Mouse (Mus musculus) megakaryocyte-erythroid progenitor cell, adult 5-6 weeks (primary cell): ENCODE measurements around the gene Gm1123. TPM values are rescaled to one million over a fixed set of nuclear protein-coding genes. Genes with fewer than 3 reads are reported as not detected.

Source experiments
- ATAC-seq: replicated peaks from 2 replicates; pipeline ENCODE4 v1.8.0; 2016; ENCODE audit warnings: mild to moderate bottlenecking, inconsistent platforms; ENCODE audit not compliant: severe bottlenecking, poor library complexity, low FRiP score, low TSS enrichment
- total RNA-seq, 2 experiments: library from RNA; stranded (forward) in 1 of 2; stranded (reverse) in 1 of 2; fragments of 200-1000, 215-1000 nt in 1 of 2; fragments of >200 nt in 1 of 2; fragmentation: Nextera tagmentation in 1 of 2; gene quantifications; 2 replicates each; pipeline ENCODE4 v1.2.3; 2014 to 2017

The Gm1123 gene
- total RNA-seq, 2 experiments from 2014 or later, result not detected

DNA sequence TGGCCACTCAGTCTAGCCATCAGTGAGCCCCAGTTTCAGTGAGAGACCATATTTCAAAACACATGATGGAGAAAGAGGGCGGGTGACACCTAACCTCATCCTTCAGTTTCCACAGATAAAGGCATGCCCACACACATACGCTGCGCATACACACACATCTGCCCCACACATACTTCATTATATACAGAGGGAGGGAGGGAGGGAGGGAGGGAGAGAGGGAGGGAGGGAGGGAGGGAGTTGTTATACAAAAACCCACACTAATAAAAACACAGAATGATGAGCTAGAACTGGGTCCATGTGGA, 25.7 kb downstream of the Gm1123 start:
- 0 out of 2 replicates have a peak, but pooled peaks have one; percentile 31 for ATAC-seq

DNA sequence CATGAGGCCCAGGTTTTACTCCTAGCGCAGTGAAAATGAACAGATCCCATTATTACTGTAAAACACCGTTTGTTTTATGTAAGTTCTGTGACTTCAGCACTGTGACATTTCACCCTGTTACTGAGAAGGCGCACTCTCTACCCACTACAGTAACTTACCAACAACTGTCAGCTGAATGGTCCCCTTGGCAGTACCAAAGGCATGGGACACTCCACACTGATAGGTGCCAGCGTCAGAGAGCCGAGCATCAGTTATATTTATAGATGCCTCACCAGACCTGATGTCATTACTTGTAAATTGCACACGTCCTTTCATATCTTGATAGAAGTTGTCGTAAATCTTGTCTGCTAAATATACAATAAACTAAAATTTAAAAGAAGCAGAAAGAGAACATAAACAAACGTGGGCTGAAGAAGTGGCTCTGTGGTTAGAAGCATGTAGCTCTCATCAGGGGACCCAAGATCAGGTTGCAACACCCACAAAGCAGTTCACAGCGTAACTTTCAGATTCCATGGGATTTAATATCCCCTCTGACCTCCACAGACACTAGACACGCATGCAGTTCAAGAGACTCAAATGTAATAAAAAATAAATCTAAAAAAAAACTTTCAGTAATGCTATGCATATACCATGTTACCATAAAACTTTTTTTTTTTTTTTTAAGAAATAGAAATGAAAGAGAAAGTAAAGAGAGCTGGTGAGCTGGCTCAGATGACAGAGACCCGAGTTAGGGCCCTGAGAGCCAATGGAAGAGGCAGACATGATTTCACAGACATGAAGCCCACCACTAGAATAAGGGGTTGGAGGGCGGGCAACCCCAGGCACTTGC, 26.2 kb downstream of the Gm1123 start:
- no peak for ATAC-seq

DNA sequence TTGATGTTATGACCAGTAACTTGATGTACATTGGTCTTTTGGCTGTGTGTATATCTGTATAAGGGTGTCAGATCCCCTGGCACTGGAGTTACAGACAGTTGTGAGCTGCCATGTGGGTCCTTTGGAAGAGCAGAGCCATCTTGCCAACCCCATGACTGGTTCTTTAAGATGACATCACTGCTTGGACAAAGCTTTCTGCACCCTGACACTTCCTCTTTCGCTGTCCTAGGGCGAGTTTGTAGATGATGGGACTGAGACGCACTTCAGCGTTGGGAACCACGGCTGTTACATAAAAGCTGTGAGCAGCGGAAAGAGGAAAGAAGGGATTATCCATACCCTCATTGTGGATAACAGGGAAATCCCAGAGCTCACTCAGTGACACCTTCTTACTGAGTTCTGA, 34.2 kb downstream of the Gm1123 start:
- no peak for ATAC-seq

DNA sequence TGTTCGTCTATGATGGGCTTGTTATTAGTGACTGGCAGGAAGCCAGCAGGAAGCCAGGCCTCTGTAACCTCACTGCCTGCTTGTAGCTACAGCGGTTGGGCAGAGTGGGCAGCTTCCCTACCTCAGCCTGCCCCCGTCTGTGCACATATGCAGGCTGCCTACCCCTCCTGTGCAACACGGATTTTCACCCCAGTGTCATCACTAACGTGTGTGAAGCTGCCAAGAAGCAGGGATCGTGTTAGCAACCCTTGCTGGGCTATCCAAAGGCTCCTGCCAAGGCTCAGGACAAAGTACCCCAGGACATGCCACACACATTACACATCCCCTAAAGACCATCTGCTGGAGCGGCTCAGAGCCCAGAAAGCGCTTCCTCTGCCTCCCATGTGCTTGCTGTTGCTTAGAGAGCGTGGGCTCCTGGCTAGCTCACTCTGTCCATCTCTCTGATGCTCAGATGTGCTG, 35.6 kb downstream of the Gm1123 start:
- ATAC-seq, result peak; percentile 59

DNA sequence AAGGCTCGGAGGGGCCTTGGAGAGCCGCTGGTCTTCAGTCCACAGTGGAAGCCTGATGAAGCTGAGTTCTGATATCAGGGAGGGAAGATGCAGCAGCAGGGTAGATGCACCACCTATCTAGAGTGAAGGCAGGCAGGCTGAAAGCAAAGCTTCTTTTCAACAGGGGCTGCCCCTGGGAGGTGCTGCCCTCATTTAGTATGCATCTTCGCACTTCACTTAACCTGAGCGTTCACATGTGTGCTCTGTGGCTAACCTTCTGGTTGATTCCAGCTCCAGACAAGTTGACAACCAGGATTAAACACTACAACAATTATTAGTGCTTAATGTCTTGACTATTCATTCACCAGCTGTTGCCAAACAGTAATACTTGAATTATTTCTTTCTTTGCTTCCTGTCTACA, 41.4 kb downstream of the Gm1123 start:
- no peak for ATAC-seq

DNA sequence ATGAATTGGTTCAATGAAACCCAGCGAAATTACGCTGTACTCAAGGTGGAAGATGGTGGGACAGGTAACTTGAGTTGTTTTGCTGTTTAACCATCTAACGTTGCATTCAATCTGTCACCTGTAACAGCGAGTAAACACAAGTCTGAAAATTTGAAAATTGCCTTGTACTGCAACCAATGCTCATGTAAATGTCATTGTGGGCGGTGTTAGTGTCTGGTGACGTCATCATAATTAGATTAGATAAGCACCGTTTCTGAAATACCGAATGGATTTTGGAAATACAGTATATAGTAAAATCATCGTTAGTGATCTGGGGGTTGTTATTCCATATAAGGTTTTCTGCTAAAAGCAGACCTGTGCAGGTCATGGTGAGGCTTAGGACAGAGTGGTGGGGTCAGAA, 48.4 kb downstream of the Gm1123 start:
- no peak for ATAC-seq

DNA sequence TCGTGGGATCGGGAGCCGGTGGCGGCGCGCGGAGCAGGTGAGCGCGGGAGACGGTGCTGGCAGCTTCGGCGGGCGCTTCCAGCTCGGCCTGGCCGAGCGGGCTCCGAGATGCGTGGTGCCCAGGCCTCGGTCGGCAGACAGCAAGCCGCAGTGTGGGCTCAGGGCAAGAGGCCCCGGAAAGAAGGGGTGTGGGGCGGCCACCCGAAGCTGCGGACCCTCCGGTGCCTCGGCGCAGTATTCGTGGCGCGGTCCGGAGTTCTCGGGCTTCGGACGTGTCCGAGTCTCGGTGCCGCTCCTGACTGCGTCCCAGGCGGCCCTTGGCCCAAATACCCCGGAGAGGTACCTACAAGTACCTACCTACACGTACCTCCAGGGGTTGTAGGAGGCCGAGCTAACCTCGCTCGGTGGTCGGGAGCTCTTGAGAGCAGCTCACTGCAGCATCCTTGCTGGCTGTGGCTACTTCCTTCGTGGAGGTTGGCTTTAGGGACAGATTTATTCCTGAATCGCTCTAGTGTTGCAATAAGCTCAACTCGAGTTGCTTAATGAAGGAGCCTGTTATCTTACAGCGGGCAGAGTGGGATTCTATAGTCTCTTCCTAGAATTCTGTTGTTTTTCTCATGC, 48.9 kb downstream of the Gm1123 start:
- ATAC-seq, result peak; percentile 3; the same call in 1 of the 2 replicates

DNA sequence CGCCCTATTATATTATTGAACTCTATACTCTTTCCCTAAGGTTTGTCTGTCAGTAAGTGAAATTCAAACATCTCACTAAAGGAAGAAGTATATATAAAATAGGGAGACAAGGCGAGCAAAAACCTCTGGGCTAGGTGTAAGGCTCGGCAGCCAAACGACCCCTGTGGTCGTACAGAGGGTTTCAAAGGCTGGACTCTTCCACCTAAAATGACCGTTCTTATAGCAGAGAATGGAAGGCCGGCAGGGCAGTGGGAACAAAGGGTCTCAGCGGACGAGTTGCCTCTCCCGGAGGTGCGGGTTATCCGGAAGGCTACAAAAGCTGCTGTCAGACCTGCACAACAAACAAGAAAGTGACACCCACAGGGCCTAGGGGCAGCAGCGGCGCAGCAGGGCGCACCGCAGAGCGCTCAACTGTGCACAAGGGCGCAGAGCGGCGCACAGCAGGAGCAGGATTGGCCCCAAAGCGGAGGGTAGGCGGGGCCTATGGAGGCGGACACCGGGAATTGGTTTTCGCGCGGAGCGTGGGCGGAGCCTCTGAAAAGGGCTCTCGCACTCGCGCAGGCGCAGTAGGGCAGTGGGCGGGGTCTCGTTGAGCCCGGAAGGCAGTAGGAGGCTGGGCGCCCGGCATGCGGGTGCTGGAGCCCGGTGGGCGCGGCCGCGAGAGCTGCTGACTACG, 49.6 kb downstream of the Gm1123 start, which contains the start of gene Faim:
Faim (plus strand) TSS at position 574 of the 676 bp plus-strand sequence.
- peak; percentile 99 for ATAC-seq

DNA sequence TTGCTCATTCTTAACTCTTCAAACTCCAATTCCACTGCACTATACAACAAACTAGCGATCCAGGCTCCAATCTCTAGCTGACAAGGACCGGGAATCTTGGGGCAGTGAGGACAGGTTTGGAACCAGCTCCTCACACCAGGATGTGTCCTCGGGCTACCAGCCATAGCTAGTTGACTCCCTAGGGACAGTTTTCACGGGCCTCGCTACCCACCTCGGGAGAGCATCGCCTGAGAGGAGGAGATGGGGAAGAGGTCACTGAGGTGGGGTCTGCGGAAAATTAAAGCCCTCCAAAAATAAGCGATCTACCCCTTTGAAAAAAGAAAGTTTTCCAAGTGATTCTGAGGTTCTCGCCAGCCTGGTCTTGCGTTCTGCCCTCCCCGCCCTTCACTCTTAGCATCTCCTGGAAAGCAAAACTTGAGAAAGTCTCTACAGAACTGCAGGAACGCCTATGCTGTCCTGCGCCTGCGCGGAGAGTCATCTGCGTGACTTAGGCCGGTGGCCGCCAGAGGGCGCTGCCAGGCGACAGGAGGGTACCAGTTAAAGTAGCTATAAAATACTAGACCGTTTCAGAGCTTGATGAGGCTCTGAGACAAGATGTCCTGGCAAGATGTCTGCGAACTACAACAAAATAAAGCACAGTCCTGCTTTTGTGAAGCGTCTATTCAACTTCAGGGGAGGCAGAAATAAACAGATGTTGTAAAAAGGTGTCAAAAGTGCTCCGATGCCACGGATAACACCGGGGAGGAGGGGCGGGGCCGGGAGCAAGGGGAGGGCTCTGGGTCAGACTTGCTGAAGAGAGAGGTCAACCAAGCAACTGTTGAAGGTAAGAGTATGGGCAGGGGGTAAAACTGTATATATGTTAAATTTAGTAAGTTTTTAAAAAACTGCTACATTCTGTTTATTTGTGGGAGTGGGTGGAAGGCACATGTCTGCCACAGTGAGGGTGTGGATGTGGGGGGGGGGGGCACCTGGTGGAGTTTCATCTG, 55.8 kb downstream of the Gm1123 start:
- ATAC-seq, result peak; percentile 93

DNA sequence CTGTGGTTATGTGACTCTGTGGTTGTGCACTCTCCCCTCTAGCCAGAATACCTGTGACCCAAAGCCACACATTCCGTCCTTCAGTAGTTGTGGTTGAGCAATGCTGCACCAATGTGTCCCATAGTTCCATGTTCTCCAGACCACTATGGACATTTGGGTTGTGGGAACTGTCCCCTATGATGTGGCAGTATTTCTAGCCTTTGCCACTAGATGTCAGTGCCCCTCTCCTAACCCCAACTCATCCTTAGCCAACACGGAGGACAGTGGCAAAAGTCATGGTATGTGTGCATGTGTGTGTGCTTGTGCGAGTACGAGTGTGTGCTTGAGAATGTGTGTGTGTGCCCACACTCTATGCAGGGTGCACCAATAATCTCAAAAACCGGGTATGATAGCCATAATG, 59.0 kb downstream of the Gm1123 start:
- ATAC-seq, result peak; percentile 53; the same call in 1 of the 2 replicates

DNA sequence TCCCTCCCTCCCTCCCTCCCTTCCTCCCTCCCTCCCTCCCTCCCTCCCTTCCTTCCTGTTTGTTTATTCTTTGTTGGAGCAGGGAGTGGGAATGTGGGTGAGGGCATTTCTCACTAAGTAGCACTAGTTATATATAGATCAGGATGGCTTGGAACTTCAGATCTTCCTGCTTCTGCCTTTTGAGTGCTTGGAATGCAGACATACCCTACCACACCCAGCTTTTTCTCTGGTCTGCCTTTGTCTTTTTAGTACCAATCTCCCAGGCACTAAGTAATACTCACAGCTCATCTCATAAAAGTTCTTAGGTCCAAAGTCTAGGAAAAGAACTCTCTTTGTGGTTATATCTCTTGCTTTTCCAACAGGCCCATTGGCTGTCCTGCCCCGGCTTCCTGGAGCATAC, 59.4 kb downstream of the Gm1123 start:
- ATAC-seq, result no peak

DNA sequence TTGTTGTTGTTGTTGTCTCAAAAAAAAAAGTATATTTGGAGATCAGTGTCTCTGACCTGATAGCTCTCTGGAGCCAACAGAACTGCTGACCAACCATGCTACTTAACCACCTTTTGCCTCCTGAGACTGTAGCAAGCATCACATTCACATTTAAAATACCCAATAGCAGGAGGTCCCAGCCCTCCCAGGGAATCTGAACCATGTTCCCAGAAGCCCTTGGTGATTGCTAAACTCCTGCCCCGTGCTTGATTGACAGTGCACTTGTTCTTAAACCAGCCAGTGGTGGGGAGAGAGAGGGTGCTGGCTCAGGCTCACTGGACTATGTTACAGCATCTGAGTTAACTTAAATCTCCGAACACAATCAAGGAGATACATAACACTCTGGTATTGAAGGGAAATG, 60.6 kb downstream of the Gm1123 start:
- no peak for ATAC-seq

DNA sequence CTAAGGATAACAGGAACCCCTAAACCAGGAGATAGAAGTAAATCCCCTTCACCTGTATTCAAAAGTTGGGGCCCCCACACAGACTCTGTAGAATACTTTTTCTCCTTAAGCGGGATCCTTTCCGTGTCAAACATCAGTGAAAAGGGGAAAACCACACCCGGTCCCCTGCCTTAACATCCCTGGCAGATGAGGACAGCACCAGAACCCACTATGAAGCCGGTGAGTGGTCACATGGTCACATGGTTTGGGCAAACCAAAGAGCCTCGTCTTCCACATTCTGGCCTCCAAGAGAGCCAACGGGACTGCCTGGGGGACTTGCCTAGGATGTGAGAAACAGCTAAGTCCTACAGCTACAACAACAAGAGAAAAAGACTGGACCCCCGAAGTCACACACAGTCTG, 62.0 kb downstream of the Gm1123 start:
- no peak for ATAC-seq

DNA sequence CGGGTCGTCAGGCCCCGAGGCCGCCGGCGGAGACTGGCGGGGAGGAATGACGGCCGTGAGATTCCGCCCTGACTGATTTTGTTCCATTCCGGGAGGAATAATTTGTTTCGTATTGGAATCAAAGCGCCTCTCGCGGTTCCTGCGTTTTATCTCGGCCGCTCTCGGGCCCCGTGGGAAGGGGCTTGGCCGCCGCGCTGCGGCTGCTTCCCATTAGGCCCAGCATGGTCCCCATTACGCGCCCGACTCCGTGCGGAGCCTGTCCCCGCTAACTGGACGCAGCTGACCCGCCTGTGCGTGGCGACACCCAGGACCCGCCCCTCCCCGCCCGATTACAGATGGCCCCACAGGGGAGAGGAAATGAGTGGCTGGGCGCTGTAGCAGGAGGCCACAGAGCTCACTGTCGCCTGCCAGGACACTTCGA, 62.4 kb downstream of the Gm1123 start:
- no peak for ATAC-seq

DNA sequence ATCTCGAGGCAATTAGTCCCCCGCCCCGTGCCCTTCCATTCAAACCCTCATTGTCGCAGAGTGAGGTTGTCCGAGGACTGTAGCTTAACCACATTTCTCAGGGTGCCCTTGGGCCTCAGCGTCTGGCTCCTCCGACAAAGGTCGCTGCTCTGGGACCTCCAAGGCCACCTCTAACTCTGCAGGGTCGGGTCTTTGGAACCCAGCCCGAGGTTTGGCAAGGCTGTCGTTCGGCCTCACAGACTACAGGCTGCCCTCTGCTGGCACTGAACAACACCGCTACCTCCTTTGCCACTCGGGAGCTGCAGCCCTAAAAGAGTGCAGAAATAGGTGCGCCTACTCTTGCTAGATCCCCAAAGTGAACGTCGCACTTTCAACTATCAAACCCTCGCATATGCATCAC, 70.4 kb downstream of the Gm1123 start:
- ATAC-seq, result peak; percentile 70

DNA sequence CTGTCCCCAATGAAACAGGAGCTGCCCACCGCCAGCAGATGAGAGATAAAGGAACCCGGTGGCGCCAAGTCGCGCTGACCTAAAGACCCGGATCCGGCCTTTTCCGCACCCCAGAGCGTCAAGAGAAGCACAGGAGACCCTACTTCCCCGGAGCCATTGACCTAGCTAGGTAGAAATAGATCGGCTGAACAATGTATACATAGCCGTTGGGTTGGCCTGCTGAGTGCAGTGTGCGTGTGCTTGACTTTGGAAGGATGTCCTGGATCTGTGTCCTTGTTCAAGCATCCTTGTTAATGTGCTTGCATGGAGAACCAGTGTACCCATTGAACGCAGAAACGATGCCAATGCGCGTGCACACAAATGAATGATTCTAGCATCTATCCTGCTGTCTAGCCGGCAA, 71.9 kb downstream of the Gm1123 start:
- no peak for ATAC-seq

DNA sequence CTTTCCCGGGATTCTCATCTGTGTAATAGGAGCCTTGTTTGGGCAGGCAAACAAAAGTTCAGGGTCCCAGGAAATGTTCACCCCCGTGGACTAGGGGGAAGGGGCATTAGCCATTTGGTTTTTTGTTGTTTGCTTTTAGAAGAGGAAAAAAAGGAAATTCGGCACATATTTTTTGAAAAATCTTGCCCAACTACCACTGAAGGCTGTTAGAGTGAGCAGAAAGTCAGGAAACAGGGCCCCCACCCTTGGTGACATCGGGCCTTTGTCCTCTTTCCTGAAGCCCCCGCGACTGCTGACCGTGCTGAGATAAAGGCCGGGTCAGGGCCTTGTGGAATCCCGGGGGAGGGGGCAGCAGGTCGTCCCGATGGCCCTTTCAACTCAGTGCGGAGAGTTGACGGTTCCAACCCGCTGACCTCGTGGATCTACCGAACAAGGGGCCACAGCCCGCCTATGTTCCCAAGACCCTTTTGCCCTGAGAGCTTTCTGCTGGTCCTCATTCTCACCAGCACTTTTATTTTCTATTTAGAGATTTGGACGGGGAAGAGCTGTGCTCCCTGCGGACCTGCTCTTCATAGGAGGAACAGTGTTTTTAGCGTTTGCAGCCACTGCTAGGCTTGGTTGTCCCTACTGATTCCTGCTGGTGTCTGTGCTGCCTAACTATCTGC, 72.9 kb downstream of the Gm1123 start:
- ATAC-seq, result no peak

DNA sequence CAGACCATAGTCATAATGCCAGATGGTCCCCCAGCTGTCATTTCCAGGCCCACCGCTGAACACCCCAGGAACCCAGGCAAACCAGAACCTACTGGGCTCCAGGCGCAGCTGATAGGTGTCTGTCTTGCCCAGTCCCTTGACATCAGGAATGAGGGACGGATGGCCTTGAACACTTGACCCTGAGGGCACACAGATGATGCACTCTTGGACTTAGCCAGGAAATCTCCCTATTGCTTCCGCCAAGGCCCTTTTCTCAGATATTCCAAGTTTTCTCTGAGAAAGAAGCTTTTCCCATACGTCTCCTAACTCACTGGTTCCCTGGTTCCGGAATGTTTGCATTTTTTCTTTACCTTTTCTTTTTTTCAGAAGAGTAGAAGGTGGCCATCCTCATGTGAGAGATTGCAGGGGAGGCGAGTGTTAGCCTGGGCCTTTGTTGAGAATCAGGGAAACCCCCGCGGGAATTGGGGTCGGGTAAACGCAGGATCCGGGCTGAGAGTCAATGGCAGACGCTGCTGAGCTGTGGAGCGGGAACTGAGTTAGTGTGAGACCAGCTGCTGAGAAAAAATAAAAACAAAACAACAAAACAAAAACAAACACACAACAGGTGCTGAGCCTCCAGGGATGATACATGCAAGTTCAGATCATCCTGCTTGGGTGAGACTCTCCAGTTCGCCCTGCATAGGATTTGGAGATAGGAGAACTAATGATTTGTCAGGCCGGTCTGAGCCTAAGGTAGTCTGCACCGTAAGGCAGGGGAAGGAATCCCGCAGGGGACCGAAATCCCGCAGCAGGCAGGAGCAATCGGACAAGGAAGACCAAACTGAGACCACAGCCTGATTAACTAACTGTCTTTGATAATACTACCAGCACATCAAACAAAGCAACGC, 73.7 kb downstream of the Gm1123 start:
- ATAC-seq, result no peak
